Comparison of ENCODE assay signal across 22 mouse cellular contexts in the genomic region with DNA sequence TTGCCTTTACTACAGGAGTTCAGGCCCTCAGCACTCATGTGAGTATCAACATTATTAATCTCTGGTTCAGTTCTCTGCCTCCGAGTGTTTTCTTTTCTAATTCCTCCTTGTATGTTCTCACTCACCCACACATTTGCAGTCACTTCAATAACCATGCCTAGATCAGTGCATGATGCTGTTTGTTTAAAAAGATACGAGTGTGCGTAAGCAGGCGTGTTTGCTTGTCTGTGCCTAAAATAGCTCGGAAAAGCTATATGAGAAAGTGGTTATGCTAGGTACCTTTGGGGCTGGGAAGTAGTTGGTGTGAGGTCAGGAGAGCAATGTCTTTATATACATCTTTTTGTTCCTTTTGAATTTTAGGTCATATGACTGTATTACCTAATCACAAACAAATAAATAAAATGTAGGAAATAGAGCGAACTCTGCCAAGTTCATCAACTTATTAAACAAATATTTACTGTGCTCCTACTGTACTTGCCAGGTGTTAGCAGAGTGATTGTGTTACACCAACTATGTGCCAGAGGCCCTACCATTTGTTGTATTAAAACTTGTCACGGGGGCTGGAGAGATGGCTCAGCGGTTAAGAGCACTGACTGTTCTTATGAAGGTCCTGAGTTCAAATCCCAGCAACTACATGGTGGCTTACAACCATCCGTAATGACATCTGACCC.
DNase-seq lines count a peak whose midpoint lies in the region; ATAC-seq and TF ChIP-seq lines count a peak whose summit lies in the region.
"Had no signal": no experiment of that assay in that cellular context is flagged by ENCODE, and none has a peak within 500 bp of the region (broad histone marks: within the 10 kb centered on the region; RNA-seq: fewer than 3 reads in every experiment).

No protein-coding gene starts in this region.

- peak; percentile 70 for DNase-seq in liver, adult 2 months (ENCODE audit: extremely low read depth, low read depth, low spot score)
- DNase-seq in liver, postnatal 0 days: no peak
- DNase-seq in induced T-regulatory cell, adult 2 months (ENCODE audit: low read depth): peak; percentile 62
- peak; percentile 32 for DNase-seq in lung, postnatal 10 days
- no peak for DNase-seq in kidney, postnatal 36 days
- DNase-seq in midbrain, embryonic 11.5 days (ENCODE audit: low spot score, missing footprints): no peak
- DNase-seq: adrenal gland, postnatal 14 days; cerebellum, adult 11-12 months; cerebellum, adult 9-10 months; cerebellum, postnatal 25 days; forebrain, postnatal 0 days; gastrocnemius, postnatal 36 days; heart, adult 18-20 months; heart, postnatal 14 days had no signal

- no peak overlapping the region for H3K27ac ChIP-seq in liver, adult 2 months (replicated peaks; ENCODE audit: insufficient read depth, low read depth, low read length)
- H3K27ac ChIP-seq in liver, postnatal 0 days (ENCODE audit: low read depth): no peak overlapping the region
- H3K27ac ChIP-seq in stomach, embryonic 16.5 days (ENCODE audit: low read length): peak overlapping the region; percentile 11
- H3K27ac ChIP-seq in midbrain, embryonic 11.5 days (ENCODE audit: low read depth, low read length): no peak overlapping the region
- H3K27ac ChIP-seq: forebrain, embryonic 13.5 days; heart, embryonic 15.5 days; hindbrain, embryonic 13.5 days had no signal

- no peak overlapping the region for H3K4me3 ChIP-seq in liver, adult 2 months (ENCODE audit: insufficient read depth, low read depth, low read length)
- H3K4me3 ChIP-seq in liver, postnatal 0 days (ENCODE audit: low read depth, low read length): no peak overlapping the region
- H3K4me3 ChIP-seq in stomach, embryonic 16.5 days (replicated peaks; ENCODE audit: low read length): no peak overlapping the region
- H3K4me3 ChIP-seq in midbrain, embryonic 11.5 days (ENCODE audit: low read depth, low read length): no peak overlapping the region
- H3K4me3 ChIP-seq: embryonic facial prominence, embryonic 13.5 days; forebrain, embryonic 13.5 days; heart, embryonic 15.5 days; hindbrain, embryonic 13.5 days had no signal

- no peaks in the 10 kb centered on the region for H3K79me2 ChIP-seq in liver, adult 2 months (ENCODE audit: control insufficient read depth, insufficient read depth, low read length)

- 39% methylated on average over 9 of the region's 9 CpGs for WGBS in liver, adult 2 months
- 68% methylated on average over 9 of the region's 9 CpGs for WGBS in liver, postnatal 0 days (ENCODE audit: insufficient replicate concordance)
- WGBS in stomach, embryonic 16.5 days: 56% methylated on average over 9 of the region's 9 CpGs
- 91% methylated on average over 9 of the region's 9 CpGs for WGBS in midbrain, embryonic 11.5 days

- ATAC-seq in liver, postnatal 0 days: no peak
- ATAC-seq in stomach, embryonic 16.5 days (ENCODE audit: insufficient read depth, low FRiP score): peak; percentile 67; the same call in 1 of the 2 replicates
- ATAC-seq in midbrain, embryonic 11.5 days (ENCODE audit: low FRiP score): no peak
- ATAC-seq: activated CD4-positive, CD25-positive, alpha-beta regulatory T cell, adult 4 months; forebrain, embryonic 13.5 days; forebrain, postnatal 0 days; Patski had no signal

- no peaks in the 10 kb centered on the region for H3K9me3 ChIP-seq in liver, postnatal 0 days (ENCODE audit: low read length)
- H3K9me3 ChIP-seq in stomach, embryonic 16.5 days (replicated peaks; ENCODE audit: control insufficient read depth, low read length): no peaks in the 10 kb centered on the region
- no peaks in the 10 kb centered on the region for H3K9me3 ChIP-seq in midbrain, embryonic 11.5 days (ENCODE audit: control insufficient read depth, low read length)
- H3K9me3 ChIP-seq: embryonic facial prominence, embryonic 13.5 days; forebrain, embryonic 13.5 days; heart, embryonic 15.5 days; hindbrain, embryonic 13.5 days had no signal

- no peaks in the 10 kb centered on the region for H3K27me3 ChIP-seq in liver, adult 2 months (ENCODE audit: control insufficient read depth, insufficient read depth, low read length)
- no peaks in the 10 kb centered on the region for H3K27me3 ChIP-seq in liver, postnatal 0 days (ENCODE audit: insufficient read depth, low read length)
- H3K27me3 ChIP-seq in stomach, embryonic 16.5 days (ENCODE audit: control insufficient read depth, insufficient read depth, low read length): no peaks in the 10 kb centered on the region
- H3K27me3 ChIP-seq in midbrain, embryonic 11.5 days (ENCODE audit: control insufficient read depth, insufficient read depth, low read length): no peaks in the 10 kb centered on the region
- H3K27me3 ChIP-seq: embryonic facial prominence, embryonic 13.5 days; forebrain, embryonic 13.5 days; heart, embryonic 15.5 days; hindbrain, embryonic 13.5 days; Patski had no signal

- H3K4me1 ChIP-seq in liver, adult 2 months (ENCODE audit: control insufficient read depth, insufficient read depth, low read length): peaks cover 4% of the 10 kb centered on the region; the same call in 1 of the 2 replicates
- peaks cover 5% of the 10 kb centered on the region; the same call in 1 of the 2 replicates for H3K4me1 ChIP-seq in liver, postnatal 0 days (ENCODE audit: insufficient read depth)
- H3K4me1 ChIP-seq in stomach, embryonic 16.5 days (ENCODE audit: control insufficient read depth, insufficient read depth, low read length): peaks cover 9% of the 10 kb centered on the region
- H3K4me1 ChIP-seq in midbrain, embryonic 11.5 days (ENCODE audit: control insufficient read depth, insufficient read depth, low read length): no peaks in the 10 kb centered on the region
- H3K4me1 ChIP-seq: forebrain, embryonic 13.5 days; heart, embryonic 15.5 days; hindbrain, embryonic 13.5 days had no signal

- TF ChIP-seq POLR2A in liver, adult 2 months (IDR thresholded peaks at IDR 0.05; ENCODE audit: extremely low read depth, insufficient read depth, low read length): no peak

- no peaks in the 10 kb centered on the region for H3K36me3 ChIP-seq in liver, adult 2 months (ENCODE audit: control insufficient read depth, insufficient read depth, low read length)
- H3K36me3 ChIP-seq in liver, postnatal 0 days (replicated peaks; ENCODE audit: insufficient read depth, low read length): no peaks in the 10 kb centered on the region
- H3K36me3 ChIP-seq in stomach, embryonic 16.5 days (ENCODE audit: control insufficient read depth, insufficient read depth, low read length): no peaks in the 10 kb centered on the region
- no peaks in the 10 kb centered on the region for H3K36me3 ChIP-seq in midbrain, embryonic 11.5 days (ENCODE audit: control insufficient read depth, insufficient read depth, low read length)
- H3K36me3 ChIP-seq: embryonic facial prominence, embryonic 13.5 days; heart, embryonic 15.5 days; hindbrain, embryonic 13.5 days had no signal

- no peak overlapping the region for H3K9ac ChIP-seq in liver, adult 2 months (ENCODE audit: low read depth, low read length)
- H3K9ac ChIP-seq in liver, postnatal 0 days (replicated peaks): no peak overlapping the region
- no peak overlapping the region for H3K9ac ChIP-seq in stomach, embryonic 16.5 days (ENCODE audit: low read length)
- H3K9ac ChIP-seq in midbrain, embryonic 11.5 days (ENCODE audit: low read length): no peak overlapping the region
- H3K9ac ChIP-seq: embryonic facial prominence, embryonic 13.5 days; forebrain, embryonic 13.5 days; forebrain, postnatal 0 days; heart, embryonic 15.5 days; hindbrain, embryonic 13.5 days had no signal

- TF ChIP-seq EP300 in liver, postnatal 0 days (IDR thresholded peaks at IDR 0.05; ENCODE audit: low read depth): no peak

- no peak overlapping the region for H3K4me2 ChIP-seq in liver, postnatal 0 days (ENCODE audit: low read depth, low read length)
- H3K4me2 ChIP-seq in stomach, embryonic 16.5 days (ENCODE audit: low read depth, low read length): no peak overlapping the region
- H3K4me2 ChIP-seq in midbrain, embryonic 11.5 days: no peak overlapping the region
- H3K4me2 ChIP-seq: embryonic facial prominence, embryonic 13.5 days; forebrain, embryonic 13.5 days; heart, embryonic 11.5 days; heart, embryonic 15.5 days; hindbrain, embryonic 13.5 days had no signal

- TF ChIP-seq CTCF in liver, adult 2 months (IDR thresholded peaks at IDR 0.05; ENCODE audit: low read depth, low read length): no peak
- TF ChIP-seq CTCF in liver, postnatal 0 days (IDR thresholded peaks at IDR 0.05; ENCODE audit: low read depth): no peak

Comparison
In these comparisons a context has a peak if more than half of its experiments do, and no peak if none do; other contexts are left out.
1. DNase-seq: peak in liver, adult 2 months (single experiment), induced T-regulatory cell, adult 2 months (single experiment) and lung, postnatal 10 days (single experiment); none in liver, postnatal 0 days (single experiment), kidney, postnatal 36 days (0 of 2) and midbrain, embryonic 11.5 days (single experiment).